Mouse (Mus musculus) neural tube, embryonic 11.5 days (tissue): ENCODE measurements at regions not wholly inside any gene's neighbourhood (a gene's known extent, or its start where the extent isn't known, plus 50 kb on each side); places are given as distances from the start of the nearest gene placed in this dataset.

Experiments used
- ATAC-seq: fragments of 200-750 bp; cut with Nextera tagmentation; 2 replicates; pipeline ENCODE4 v1.8.0; 2017; ENCODE audit warnings: moderate number of reproducible peaks, mild to moderate bottlenecking, moderate TSS enrichment, moderate library complexity; ENCODE audit not compliant: insufficient read depth, low FRiP score, low TSS enrichment
- DNase-seq: peaks from one replicate; pipeline ENCODE4 v3.0.0-alpha.2; 2015; ENCODE audit warnings: low spot score
- H3K27ac ChIP-seq: fragments of 300-500 bp; sonication (generic); 2 replicates; pipeline ENCODE4 v1.5.1; 2014; ENCODE audit warnings: low read depth, mild to moderate bottlenecking, low read length
- H3K27me3 ChIP-seq: fragments of 300-500 bp; sonication (generic); 2 replicates; pipeline ENCODE4 v1.6.1; 2014; ENCODE audit warnings: mild to moderate bottlenecking, low read length, mixed read lengths; ENCODE audit not compliant: control insufficient read depth, insufficient read depth
- H3K36me3 ChIP-seq: fragments of 300-500 bp; sonication (generic); 2 replicates; pipeline ENCODE4 v1.6.1; 2014; ENCODE audit warnings: mild to moderate bottlenecking, low read length, moderate library complexity, mixed read lengths; ENCODE audit not compliant: control insufficient read depth, insufficient read depth
- H3K4me1 ChIP-seq: fragments of 300-500 bp; sonication (generic); 2 replicates; pipeline ENCODE4 v1.6.1; 2014; ENCODE audit warnings: low read length, mixed read lengths; ENCODE audit not compliant: control insufficient read depth, insufficient read depth
- H3K4me2 ChIP-seq: fragments of 300-500 bp; sonication (generic); 2 replicates; pipeline ENCODE4 v1.6.1; 2014; ENCODE audit warnings: low read depth, mild to moderate bottlenecking, moderate library complexity
- H3K4me3 ChIP-seq: fragments of 300-500 bp; sonication (generic); 2 replicates; pipeline ENCODE4 v1.5.1; 2014; ENCODE audit warnings: low read depth, low read length
- H3K9ac ChIP-seq: fragments of 300-500 bp; sonication (generic); 2 replicates; pipeline ENCODE4 v1.6.1; 2014; ENCODE audit warnings: mild to moderate bottlenecking, low read length
- H3K9me3 ChIP-seq: fragments of 300-500 bp; sonication (generic); 2 replicates; pipeline ENCODE4 v1.6.1; 2016; ENCODE audit warnings: low read length; ENCODE audit not compliant: control insufficient read depth
- WGBS: fragments of 180-500 bp; shearing (Covaris S2); extraction: QIAGEN DNeasy Blood & Tissue Kit; methylation state at CpG from one replicate; pipeline ENCODE4 v1.1.7; 2014; 5-methylcytosine and 5-hydroxymethylcytosine counted together

- DNase-seq (no peak), ATAC-seq (no peak)
- H3K27me3 ChIP-seq, result no peaks in the 10 kb centered on the region
- H3K36me3 ChIP-seq, result no peaks in the 10 kb centered on the region
- H3K9me3 ChIP-seq, result no peaks in the 10 kb centered on the region
- no peaks in the 10 kb centered on the region for H3K4me1 ChIP-seq
- WGBS, result 89% methylated on average over 6 of the region's 6 CpGs
- no peak overlapping the region for H3K4me3 ChIP-seq
- H3K4me2 ChIP-seq, result no peak overlapping the region
- H3K27ac ChIP-seq, result no peak overlapping the region
- H3K9ac ChIP-seq, result no peak overlapping the region
Measured at GRCm38 (mm10) chr6:94927811-94928210, 189.2 kb upstream of the Kbtbd8 start.

DNA sequence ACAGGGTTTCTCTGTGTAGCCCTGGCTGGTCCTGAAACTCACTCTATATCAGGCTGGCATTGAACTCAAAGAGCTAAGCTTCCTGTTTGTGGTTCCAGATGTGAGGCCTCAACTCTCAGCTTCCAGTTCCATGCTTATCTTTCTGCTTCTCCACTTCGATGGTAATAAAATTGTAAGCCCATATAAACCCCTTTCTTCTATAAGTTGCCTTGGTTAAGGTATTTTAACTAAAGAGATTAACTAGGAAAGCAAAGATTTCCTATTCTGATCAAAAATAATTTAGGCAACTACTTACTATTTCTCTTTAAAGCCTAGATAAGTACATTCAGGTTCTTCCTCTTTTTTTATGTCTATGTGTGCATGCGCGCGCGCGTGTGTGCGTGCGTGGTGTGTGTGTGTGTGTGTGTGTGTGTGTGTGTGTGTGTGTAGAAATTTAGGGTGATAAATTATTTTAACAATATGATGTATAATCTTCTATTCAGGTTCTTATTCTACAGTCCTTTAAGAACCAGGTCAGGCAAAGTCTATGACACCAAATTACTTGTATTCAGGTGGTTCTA lies 190.3 kb upstream of the Kbtbd8 start:
- H3K36me3 ChIP-seq, result no peaks in the 10 kb centered on the region
- no peak overlapping the region for H3K4me3 ChIP-seq
- H3K27me3 ChIP-seq, result no peaks in the 10 kb centered on the region
- WGBS, result 98% methylated on average over 8 of the region's 8 CpGs
- DNase-seq (no peak), ATAC-seq (no peak)
- no peak overlapping the region for H3K4me2 ChIP-seq
- no peaks in the 10 kb centered on the region for H3K4me1 ChIP-seq
- H3K9ac ChIP-seq, result no peak overlapping the region
- no peak overlapping the region for H3K27ac ChIP-seq
- no peaks in the 10 kb centered on the region for H3K9me3 ChIP-seq

GRCm38 (mm10) chr6:94925408-94925807 lies 191.6 kb upstream of the Kbtbd8 start:
- 84% methylated on average over 1 of the region's 1 CpGs for WGBS
- no peak for DNase-seq
- Histone ChIP-seq H3K27ac (no peak overlapping the region), H3K4me2 (no peak overlapping the region), H3K36me3 (no peaks in the 10 kb centered on the region), H3K4me3 (no peak overlapping the region), H3K27me3 (no peaks in the 10 kb centered on the region), H3K9me3 (no peaks in the 10 kb centered on the region), H3K4me1 (no peaks in the 10 kb centered on the region), H3K9ac (no peak overlapping the region)
- ATAC-seq, result no peak

- WGBS, result 77% methylated on average over 11 of the region's 11 CpGs
- Histone ChIP-seq H3K36me3 (no peaks in the 10 kb centered on the region), H3K9ac (no peak overlapping the region), H3K4me3 (no peak overlapping the region), H3K9me3 (no peaks in the 10 kb centered on the region), H3K27ac (no peak overlapping the region), H3K27me3 (no peaks in the 10 kb centered on the region), H3K4me1 (no peaks in the 10 kb centered on the region), H3K4me2 (no peak overlapping the region)
- no peak for DNase-seq
- no peak for ATAC-seq
Measured at GRCm38 (mm10) chr6:94924338-94925039, 192.6 kb upstream of the Kbtbd8 start.

DNA sequence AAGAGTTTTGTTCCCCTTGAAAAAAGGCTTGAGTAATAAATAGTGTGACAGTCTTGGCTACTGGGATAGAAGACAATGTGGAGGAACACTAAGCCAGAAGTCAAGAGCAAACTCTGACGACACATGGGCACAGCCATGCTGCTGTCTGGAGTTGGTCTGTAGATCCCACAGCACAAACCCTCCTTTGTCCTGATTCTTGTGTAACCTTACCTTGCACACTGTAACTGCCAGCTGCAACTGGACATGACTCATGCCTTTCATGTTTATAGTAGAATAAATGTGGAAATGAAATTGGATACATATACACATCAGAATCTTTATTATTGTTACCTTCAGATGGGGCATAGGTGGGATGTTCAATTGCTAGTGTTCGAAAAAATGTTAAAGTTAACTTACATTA lies 195.3 kb upstream of the Kbtbd8 start:
- H3K36me3 ChIP-seq, result no peaks in the 10 kb centered on the region
- no peak for DNase-seq
- no peak overlapping the region for H3K4me3 ChIP-seq
- H3K9me3 ChIP-seq, result no peaks in the 10 kb centered on the region
- WGBS, result 64% methylated on average over 2 of the region's 2 CpGs
- no peak overlapping the region for H3K4me2 ChIP-seq
- H3K9ac ChIP-seq, result no peak overlapping the region
- ATAC-seq, result no peak
- H3K4me1 ChIP-seq, result no peaks in the 10 kb centered on the region
- H3K27me3 ChIP-seq, result no peaks in the 10 kb centered on the region
- H3K27ac ChIP-seq, result no peak overlapping the region

DNA sequence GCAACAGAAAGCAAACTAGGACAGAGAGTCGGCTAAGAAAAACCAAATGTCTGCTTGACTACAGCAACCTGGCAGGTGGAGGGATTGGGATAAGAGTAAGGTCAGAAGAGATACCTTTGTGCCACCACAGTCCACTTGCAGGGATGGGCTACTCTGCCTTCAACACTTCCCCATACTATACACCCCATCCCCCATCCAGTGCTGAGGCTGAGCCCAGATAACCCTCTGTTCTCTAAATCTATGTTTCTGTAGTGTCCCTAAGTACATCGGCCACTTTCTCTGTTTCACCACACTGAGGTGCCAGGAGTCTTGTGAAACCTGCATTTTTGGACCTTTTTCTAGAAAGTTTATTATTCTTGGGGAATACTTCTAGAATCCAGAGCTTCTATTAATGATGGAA lies 196.3 kb upstream of the Kbtbd8 start:
- no peak for DNase-seq
- H3K4me2 ChIP-seq, result no peak overlapping the region
- no peak overlapping the region for H3K4me3 ChIP-seq
- no peaks in the 10 kb centered on the region for H3K36me3 ChIP-seq
- no peak overlapping the region for H3K9ac ChIP-seq
- H3K9me3 ChIP-seq, result no peaks in the 10 kb centered on the region
- no peaks in the 10 kb centered on the region for H3K27me3 ChIP-seq
- WGBS, result 92% methylated on average over 2 of the region's 2 CpGs
- no peak overlapping the region for H3K27ac ChIP-seq
- no peak for ATAC-seq
- H3K4me1 ChIP-seq, result no peaks in the 10 kb centered on the region

- DNase-seq (no peak), ATAC-seq (no peak)
- Histone ChIP-seq H3K4me1 (no peaks in the 10 kb centered on the region), H3K36me3 (no peaks in the 10 kb centered on the region), H3K27me3 (no peaks in the 10 kb centered on the region), H3K27ac (no peak overlapping the region), H3K4me2 (no peak overlapping the region), H3K4me3 (no peak overlapping the region), H3K9me3 (no peaks in the 10 kb centered on the region), H3K9ac (no peak overlapping the region)
- 88% methylated on average over 5 of the region's 5 CpGs for WGBS
Measured at GRCm38 (mm10) chr6:94919194-94919743, 197.8 kb upstream of the Kbtbd8 start.

GRCm38 (mm10) chr6:94915842-94916620 lies 201.0 kb upstream of the Kbtbd8 start:
- 0 out of 2 replicates have a peak, but pooled peaks cover 2% of the 10 kb centered on the region for H3K4me1 ChIP-seq
- H3K36me3 ChIP-seq, result no peaks in the 10 kb centered on the region
- ATAC-seq (no peak), DNase-seq (no peak)
- no peaks in the 10 kb centered on the region for H3K9me3 ChIP-seq
- H3K9ac ChIP-seq, result no peak overlapping the region
- H3K27me3 ChIP-seq, result no peaks in the 10 kb centered on the region
- 75% methylated on average over 8 of the region's 8 CpGs for WGBS
- H3K4me3 ChIP-seq, result no peak overlapping the region
- no peak overlapping the region for H3K27ac ChIP-seq
- no peak overlapping the region for H3K4me2 ChIP-seq
